Mouse (Mus musculus) myocyte (in vitro differentiated cells): ENCODE measurements around the gene Pex10.

ENCODE experiments used
- MYOG ChIP-seq, 3 experiments: IDR thresholded peaks; one replicate each; pipeline ENCODE4 v1.6.1; 2011; ENCODE audit warnings: control low read depth in 2 of 3, low read depth in 2 of 3, mild to moderate bottlenecking in 2 of 3; ENCODE audit not compliant: insufficient read length in 2 of 3, control insufficient read depth in 1 of 3, insufficient read depth in 1 of 3
- POLR2A ChIP-seq: IDR thresholded peaks from one replicate; pipeline ENCODE4 v1.6.1; 2011; ENCODE audit warnings: low read depth, mild to moderate bottlenecking, control low read depth, moderate library complexity; ENCODE audit not compliant: insufficient read length
- REST ChIP-seq: IDR thresholded peaks from one replicate; pipeline ENCODE4 v1.6.1; 2011; ENCODE audit warnings: mild to moderate bottlenecking, control low read depth, moderate library complexity; ENCODE audit not compliant: insufficient read depth, insufficient read length
- TCF3 ChIP-seq: IDR thresholded peaks from one replicate; pipeline ENCODE4 v1.6.1; 2011; ENCODE audit warnings: low read depth, control low read depth; ENCODE audit not compliant: insufficient read length
- USF1 ChIP-seq: IDR thresholded peaks from one replicate; pipeline ENCODE4 v1.6.1; 2011; ENCODE audit warnings: low read depth, mild to moderate bottlenecking, control low read depth, moderate library complexity

DNA sequence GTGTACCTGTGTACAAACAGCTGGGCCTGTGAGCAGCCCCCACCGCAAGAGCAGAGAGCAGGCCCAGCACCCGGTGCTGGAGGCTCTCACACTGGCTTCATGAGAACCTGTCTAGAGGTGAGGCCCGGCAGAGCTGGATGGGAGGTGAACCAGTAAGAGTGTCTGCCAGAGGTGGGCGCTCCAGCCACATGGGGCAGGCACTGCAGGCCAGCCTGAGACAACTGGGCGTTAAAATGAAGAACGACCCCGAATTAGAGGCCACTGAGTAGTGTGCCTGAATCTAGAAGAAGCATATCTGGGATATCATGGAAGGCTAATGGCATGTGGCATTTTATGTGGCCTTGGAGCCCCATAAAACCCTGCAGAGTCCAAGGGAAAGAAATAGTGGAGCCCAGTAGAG is 53.2 kb downstream of the Pex10 start:
- TF ChIP-seq POLR2A, result no peak
- no peak for TF ChIP-seq USF1
- no peak for TF ChIP-seq REST
- TF ChIP-seq MYOG (IDR thresholded peaks at IDR 0.05; ENCODE audit: control insufficient read depth in 1 of 3, insufficient read depth in 1 of 3, insufficient read length in 2 of 3, low read depth in 2 of 3), result no peak
- no peak for TF ChIP-seq TCF3
